Mouse (Mus musculus) brain, adult 2 months (tissue): ENCODE results near the gene Celf5.

Experiments
- DNase-seq: peaks from one replicate; pipeline ENCODE4 v3.0.0; 2011; ENCODE audit warnings: low read depth, low spot score

Gene Celf5

DNA sequence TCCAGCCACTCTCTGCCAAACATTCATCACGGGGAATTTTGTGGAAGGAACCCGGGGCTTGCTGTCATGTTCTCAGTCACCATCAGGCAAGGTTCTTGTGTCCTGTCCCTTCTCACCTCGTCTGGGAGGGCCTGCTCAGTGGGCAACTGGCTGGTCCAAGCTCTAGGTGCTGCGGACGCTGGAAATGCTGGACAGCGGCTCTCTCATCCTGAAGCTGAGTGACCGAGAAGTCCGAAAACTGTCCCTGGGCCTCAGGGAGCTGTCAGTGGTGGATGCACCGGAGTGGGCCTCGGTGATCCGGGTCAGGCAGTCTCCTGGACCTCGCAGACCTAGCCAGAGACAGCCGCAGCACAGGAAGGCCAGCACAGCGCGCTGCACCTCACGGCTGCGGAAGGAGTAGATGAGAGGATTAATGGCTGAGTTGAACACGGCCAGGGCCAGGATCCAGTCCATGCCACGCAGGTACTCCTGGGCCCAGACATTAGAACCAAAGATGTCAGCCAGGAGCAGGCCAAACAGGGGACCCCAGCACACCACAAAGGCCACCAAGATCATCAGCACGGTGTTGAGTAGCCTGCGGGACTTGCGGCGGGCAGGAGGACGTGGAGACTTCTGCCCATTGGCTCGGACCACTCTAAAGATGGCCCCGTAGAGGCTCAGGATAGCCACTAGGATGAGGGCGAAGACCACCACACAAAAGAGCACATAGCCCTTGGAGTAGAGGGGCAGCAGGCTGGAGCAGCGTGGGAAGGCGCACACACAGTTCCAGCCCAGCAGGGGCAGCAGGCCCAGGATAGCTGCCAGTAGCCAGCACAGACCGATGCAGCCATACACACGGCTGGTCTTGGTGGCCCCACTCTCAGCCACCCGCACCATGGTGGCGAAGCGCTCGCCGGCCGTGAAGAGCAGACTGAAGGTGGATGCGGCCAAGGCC, 16.1 kb upstream of the Celf5 start:
- no peak for DNase-seq

DNA sequence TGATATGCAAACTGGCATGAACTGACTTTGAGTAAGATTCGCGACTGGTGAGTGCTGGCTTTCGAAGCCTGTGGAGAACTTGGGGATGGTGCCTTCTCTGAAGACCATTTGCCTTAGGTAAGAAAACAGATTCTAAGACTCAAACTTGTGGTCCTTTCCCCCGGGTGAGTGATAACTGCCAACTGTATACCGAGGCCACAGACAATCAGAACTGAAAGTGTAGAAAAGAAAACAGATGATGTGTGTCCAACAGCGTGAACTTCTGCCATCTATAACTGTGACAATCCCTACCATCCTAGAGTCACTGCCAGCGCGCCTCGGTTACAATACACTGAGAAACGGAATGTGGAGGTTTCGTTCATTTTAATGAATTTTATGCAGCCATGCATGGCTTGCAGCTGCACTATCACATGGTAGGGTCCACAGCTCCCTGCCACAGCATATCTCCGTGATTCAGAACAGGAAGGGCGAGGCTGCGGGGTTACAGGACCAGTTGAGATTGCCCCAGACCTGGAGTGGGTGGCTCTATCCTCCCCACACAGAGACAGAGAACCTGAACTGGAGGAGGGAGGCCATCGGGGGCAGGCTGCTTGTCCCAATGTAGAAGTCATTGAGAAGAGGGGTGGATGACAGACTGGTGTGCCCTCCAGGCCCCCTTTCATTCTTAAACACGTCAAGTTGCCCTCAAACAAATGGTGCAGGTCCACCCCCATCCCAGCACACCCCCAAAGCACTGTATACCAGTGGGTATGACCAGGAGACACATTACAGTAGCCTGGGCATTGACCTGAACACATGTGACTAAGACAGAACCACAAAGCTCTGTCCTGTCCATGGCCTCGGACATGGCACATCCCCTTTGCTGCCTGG, 15.1 kb upstream of the Celf5 start:
- DNase-seq, result no peak

DNA sequence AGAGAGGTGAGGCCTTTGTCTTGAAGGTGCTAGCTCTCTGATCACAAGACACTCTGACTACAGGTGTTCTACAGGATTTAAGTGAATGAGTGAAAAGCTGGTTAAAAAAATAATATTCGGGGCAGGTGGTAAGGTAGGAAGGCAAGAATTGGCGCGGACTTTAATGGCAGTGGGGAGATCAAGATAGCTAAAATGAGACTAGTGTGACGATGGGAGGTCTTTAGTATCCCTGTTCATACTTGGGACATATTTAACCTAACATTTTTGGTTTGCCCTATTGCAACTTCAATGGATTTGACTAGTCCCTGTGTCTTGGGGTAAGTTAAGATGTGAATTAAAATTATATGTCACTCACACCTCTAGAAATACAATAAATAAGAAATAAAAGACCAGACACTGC, 14.5 kb upstream of the Celf5 start:
- no peak for DNase-seq

DNA sequence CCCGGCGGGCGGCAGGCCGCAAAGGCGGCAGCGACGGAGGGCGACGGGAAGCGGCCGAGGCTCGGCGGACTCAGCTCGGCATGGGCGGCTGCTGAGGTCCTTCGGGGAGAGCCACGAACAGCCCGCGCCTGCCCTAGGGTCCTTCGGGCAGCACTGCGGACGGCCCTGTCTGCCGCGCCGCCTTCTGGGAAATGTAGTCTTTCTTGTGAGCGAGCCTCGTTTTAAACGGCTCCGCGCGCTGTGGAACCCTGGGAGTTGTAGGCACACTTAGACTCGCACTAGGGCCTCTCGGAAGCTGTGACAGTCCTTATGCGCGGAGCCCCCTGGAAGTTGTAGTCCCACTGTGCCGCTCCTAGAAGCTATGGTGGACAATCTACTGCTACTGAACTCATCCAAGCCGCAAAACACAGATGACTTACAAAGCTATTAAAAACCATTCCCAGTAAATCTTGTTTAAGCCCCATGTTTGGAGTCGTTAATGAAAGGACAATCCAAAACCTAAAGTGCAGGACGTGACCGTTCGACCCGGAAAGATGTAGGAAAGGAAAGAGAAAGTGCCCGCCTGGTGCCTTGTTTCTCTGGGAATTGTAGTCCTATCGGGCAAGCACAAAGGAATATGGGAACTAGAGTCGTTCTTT, 13.9 kb upstream of the Celf5 start, which contains the start of gene Ncln:
Gene Ncln, minus strand, starts transcription at position 129 of the 638 bp plus-strand sequence.
- peak; percentile 100 for DNase-seq

DNA sequence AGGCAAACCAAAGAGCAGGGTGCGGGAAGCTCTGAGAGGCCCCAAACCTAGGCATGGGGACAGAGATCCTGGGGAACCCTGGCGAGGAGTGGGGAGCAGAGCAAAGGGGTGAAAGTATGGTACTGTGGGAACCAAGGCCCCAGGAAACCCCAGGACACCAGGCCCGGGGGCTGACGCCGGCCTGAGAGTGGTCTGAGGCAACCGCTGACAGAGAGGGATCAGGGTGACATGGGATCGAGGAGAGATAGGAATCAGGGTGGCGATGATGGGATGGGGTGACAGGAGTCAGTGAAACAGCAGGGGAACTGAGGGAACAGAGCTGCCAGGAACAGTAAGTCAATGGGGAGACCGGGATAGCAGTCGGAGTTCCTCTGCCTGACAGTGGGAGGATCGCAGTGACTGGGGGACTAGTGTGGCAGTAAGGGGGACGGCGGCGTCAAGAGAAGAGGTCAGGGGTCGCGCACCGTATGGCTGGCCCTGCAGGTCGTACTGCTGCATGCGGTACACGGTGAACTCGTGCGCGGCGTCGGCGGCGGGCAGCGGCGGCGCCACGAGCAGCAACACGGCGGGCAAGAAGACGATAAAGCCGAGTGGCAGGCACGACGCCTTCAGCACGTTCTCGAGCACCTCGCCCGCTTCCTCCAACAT, 13.2 kb upstream of the Celf5 start:
- peak; percentile 59 for DNase-seq

DNA sequence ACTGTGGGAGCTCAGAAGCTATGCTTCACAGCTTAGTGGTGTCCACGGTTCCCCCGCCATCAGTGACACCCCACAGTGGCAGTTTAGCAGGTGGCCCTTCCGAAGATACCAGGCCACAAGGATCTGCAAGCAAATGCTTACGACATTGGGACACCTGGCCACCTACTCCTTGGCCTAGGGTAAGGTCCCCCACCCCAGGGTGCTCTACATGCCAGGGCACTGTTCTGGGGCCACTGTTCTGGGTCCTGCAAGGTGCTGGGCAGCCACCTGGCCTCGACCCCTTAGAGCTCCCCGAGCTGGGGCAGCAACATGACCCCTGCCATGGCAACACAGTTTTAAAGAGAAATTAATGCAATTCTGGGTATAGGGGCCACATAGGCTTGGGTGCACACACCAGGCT, 12.6 kb upstream of the Celf5 start:
- DNase-seq, result no peak

DNA sequence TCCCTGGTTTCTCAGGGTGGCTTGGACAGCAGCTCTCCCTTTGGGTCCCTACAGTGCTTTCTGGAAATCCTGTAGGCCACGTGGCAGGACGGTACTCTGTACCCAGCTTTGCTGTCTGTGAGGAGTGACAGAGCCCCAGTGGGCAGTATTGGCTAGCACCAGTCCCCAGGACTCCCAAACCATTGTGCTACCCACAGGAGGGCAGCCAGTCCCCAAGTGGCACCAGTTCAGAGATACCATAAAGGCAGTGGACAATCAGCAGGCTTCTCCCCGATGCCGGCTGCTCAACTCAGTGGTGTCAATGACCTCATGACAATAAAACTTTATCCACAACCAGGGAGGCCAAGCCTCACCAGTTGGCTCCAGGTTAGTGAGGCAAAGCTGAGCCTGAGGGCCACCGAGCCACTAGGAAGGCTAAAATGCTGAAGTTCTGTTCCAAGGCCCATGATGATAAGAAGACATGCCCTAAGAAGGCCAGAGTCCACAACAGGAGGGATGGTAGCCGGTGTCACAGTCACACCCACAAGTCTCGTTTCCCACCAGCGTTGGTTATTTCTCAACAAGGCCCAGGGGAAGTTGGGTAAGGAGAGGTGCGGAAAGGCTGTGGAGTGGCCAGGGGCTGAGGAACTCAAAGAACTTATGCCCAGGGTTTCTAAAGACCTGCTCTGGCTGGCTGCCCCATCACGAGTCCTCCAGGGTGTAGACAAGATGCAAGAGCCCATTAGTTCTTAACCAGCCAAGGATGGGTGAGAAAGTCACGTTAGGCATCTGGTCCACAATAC, 11.9 kb upstream of the Celf5 start:
- no peak for DNase-seq

DNA sequence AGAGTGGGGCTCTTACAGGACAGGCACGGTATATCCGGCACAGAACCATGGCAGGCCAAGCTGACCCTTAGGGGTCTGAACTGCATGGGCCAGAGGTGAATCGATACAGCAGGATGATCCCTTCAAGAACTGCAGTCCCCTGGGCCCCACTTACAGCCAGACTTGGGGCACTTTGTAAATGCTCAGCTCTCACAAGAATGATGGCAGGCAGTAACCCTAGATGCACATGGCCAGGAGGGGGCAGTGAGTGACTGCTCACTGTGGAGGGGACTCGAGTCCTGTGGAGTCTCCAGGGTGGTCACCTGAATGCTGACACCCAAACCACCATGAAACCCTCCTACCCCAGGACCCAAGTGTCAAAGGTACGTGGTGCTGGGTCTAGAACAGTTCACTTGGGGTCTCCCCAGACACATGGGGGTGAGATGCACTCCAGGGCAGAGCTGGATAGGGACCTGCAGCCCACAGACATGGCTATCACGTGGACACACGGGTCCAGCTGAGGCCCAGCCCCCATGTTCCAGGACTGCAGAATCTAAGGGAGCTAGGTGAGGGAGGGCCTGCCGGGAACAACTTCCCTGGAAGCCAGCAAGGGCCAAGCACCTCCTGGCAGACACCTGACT, 11.2 kb upstream of the Celf5 start:
- peak; percentile 10 for DNase-seq

DNA sequence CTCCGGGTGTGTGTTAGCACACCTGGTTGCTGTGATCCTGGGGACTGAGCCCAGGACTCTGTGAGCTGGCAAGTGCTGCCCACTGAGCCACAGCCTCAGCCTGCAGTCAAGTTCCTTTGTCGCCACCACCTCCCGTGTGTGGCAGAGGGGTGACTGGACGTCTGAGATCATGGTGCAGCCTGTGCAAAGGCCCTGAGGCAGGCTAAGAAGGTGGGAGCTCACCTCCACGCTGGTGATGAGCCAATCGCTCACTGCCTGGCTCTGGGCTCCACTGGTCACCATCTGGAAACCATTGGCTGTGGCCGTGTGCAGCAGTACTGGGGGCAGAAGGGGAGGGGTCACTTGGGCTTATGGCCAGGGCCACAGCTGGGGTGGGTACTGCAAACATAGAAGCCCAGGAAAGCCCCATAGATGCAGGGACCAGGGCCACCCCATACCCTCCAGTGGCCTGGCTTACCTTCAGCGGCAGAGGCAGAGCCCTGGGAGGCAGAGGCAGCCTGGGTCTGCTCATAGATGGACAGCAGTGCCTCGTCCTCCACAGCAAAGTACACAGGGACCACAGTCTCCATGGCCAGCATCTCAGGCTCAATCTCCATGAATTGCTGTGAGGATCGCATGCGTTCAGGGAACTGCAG, 10.2 kb upstream of the Celf5 start:
- no peak for DNase-seq

DNA sequence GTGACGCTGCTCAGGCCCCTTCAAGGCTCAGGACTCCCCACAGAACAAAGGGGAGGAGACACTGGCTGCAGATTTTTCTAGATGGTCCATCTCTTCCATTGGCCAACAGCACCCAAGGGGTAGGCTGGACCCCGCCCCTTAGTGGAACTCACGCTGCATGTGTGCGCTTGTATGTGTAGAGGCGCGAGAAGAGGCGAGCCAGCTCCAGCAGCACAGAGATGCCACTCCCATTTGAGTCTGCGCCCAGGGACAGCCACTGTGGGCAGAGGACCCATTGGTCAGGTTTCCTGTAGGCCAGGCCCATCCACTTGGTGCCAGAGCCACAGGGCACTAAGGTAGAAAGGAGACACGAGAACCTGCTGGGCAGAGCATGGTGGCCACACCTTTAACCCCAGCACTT, 8.5 kb upstream of the Celf5 start:
- DNase-seq, result no peak

DNA sequence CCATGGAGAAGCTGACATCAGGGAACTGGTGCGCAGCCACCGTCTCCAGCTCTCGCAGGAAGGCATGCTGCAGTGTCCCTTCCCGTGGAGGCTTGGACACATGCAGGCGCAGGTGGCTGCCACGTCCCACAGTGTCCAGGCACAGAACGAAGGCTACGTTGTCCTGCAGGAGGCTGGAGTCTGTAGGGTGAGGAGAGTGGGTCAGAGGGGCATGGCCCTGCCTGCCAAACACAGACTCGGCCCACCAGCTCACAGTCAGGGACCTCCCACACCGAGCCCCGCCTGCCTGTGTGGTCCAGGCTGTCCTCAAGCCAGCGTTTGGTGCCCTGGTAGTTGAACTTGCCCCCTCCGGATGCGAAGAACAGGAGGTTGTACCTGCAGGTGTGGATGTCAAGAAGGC, 7.4 kb upstream of the Celf5 start:
- no peak for DNase-seq

DNA sequence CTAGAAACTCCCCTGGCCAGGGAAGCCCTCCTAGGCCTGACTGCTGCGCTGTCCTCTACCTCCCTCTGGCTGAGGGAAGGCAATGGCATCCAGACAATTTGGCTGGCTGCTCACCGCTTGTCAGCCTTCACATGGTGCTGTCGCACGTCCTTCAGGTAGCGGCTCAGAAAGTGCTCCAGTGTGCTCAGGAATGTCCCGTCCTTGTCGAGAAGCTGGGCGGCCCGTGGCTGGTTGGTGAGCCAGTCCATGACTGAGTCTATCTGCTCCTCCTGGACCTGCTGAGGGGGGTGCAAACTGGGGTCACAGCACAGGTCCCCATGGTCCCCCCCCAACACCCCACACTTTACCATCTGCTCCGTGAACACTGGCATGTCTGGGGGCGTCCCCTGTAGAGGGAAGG, 5.6 kb upstream of the Celf5 start:
- no peak for DNase-seq

DNA sequence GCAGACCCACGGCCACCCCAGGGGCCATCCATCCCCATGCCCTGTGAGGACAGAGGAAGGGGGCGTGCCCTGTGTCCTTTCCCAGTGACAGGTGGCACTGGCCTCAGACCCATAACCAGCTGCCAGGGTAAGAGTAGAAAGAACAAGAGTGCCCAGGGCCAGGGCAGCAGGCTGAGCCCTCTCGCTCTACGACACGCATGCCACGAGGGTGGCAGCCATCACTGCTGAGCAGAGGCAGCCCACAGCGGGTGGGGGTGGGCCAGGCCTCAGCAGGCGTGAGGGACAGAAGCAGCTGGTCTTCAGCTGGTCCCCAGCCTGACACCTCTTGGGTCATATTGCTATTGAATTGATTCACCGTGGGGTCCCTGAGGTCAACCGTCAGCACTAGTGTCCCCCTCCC, 4.0 kb upstream of the Celf5 start:
- no peak for DNase-seq

DNA sequence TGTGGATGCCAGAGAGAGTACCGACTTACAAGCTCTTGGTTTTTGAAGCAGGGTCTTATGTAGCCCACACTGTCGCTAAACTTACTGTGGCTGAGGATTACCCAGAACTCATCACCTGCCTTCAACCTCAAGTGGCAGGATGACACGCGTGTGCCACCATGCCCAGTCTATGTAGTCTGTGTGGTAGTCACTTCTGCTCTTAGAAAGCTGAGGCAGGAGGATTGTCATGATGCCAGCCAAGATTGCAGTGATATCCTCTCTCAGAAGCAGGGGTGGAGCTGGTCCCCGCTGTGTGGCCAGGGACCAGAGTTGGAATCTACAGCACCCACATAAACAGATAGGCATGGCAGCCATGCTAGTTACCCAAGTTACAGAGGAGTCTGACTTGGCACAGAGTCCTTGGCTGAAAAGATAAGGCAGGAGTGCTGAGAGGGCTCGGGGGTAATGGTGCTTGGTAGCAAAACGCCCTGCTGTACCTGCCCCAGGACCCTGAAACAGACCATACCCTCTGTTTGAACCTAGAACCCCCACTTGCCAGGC, 3.0 kb upstream of the Celf5 start:
- DNase-seq, result no peak

DNA sequence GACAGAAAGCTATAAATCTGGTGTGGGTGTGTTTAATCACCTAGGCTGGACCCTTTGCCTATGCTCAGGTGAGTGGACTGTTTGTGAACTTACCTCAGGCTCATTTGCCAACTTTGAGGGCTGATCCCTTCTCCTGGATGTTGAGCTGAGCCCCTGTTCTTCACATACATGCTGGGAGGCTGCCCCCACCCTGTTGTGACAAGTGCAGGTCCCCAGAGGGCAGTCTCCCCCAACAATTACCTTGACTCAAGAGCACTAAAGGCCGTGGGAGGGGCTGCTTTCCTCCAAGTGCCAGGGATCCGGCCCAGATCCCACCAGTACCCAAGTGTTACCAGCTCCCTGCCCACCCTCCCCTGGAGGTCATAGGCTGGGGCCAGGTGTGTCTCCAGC, 2.5 kb upstream of the Celf5 start:
- DNase-seq, result no peak

DNA sequence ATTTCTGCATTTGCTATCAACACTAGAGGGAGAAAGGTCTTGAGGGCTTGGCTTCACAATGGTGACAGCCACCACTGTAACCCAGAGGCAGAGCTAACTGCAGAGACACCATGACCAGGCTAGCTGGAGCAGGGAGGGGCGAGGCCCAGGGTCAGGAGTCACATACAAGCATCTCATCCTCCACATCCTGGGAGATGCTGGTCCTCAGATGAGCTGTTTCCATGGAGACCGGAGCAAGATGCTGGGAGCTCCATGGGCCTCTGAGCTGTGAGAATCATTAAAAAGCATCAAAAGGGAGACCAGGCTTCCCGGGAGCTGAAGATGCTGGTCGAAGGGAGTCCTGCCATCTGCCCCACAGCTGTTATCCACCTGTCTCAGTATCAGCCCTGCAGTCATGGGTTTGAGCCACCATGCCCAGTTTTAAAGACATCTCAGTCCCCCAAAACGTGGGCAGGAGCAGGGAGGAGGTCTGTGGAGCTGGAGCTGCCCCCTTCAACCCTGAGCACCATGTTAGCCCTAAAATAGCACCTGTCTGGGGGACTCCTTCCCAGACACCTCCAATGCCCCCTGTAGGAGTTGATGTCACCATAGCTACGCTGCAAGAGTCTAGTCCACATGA, 2.0 kb upstream of the Celf5 start:
- DNase-seq, result peak; percentile 78

DNA sequence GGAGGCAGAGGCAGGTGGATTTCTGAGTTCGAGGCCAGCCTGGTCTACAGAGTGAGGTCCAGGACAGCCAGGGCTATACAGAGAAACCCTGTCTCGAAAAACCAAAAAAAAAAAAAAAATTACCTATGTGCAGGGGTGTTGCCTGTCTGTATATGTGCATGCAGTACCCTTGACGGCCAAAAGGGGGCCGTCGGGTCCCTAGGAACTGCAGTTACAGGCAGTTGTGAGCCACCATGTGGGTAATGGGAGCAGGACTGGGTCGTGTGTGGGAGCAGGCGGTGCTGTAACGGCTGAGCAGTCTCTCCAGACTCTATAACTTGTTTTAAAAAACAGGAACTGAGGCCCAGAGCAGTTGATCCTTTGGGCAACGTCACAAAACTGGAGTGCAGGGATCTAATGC, 1.5 kb upstream of the Celf5 start:
- peak; percentile 67 for DNase-seq

DNA sequence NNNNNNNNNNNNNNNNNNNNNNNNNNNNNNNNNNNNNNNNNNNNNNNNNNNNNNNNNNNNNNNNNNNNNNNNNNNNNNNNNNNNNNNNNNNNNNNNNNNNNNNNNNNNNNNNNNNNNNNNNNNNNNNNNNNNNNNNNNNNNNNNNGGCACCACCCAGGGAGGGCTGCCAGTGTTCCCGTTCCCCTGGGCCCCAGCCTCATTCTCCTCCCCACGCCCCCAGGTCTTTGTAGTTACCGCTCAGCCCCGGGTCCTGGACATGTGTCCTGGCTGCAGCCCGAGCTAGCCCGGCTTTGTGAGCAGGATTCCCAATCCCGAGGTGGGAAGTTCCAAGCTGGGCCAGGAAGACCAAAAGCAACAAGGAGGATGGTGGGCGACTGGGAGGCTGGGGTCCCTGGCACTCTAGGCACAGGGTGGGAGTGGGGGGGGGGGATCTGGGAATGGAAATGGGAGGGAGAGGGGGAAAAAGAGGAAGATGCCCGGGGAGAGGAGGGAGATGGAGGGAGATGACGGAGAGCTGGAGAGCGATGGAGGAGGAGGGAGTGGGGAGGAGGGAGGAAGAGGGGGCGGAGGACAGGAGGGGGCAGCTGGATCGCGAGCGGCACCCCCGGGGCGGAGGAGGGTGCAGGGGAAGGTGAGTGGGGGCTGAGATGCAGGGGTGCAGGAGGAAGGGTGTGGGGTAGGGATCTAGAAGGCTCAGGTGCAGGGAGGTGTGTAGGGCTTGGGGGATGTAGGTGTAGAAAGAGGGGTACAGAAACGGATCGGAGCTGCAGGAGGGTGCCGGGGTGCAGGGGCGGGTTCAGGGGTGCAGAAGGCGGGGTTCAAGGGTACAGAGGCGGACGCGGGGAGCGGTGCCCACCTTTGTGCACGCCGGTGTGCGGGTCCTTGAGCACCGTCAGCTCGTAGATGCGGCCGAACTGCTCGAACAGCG, 640 bp downstream of the Celf5 start:
- peak; percentile 75 for DNase-seq
